Mouse (Mus musculus) layer of hippocampus, adult 9-10 months (tissue): ENCODE measurements at regions not wholly inside any gene's neighbourhood (a gene's known extent, or its start where the extent isn't known, plus 50 kb on each side); places are given as distances from the start of the nearest gene placed in this dataset.
"Not testable (repeated sequence)": the region's sequence is repeated elsewhere in the genome, so short reads cannot be mapped to it uniquely, and the experiment has no call there.

ENCODE experiments used
- DNase-seq: peaks from one replicate; pipeline ENCODE4 v3.0.0; 2022; ENCODE audit warnings: low spot score

GRCm38 (mm10) chr17:4876431-4876830 lies 117.7 kb upstream of the Arid1b start:
- no peak for DNase-seq

- DNase-seq = no peak
Observed at GRCm38 (mm10) chr17:4881473-4881872, 112.7 kb upstream of the Arid1b start.

- DNase-seq = no peak
Observed at GRCm38 (mm10) chr17:4884083-4884482, 110.0 kb upstream of the Arid1b start.

GRCm38 (mm10) chr17:4884761-4885160 lies 109.4 kb upstream of the Arid1b start:
- no peak for DNase-seq

GRCm38 (mm10) chr17:4887331-4887730 lies 106.8 kb upstream of the Arid1b start:
- DNase-seq = not testable (repeated sequence)

- DNase-seq = no peak
Observed at GRCm38 (mm10) chr17:4889577-4889976, 104.6 kb upstream of the Arid1b start.

- DNase-seq = no peak
Observed at GRCm38 (mm10) chr17:4890131-4890530, 104.0 kb upstream of the Arid1b start.

GRCm38 (mm10) chr17:4891576-4891975 lies 102.6 kb upstream of the Arid1b start:
- DNase-seq = no peak

- not testable (repeated sequence) for DNase-seq
Observed at GRCm38 (mm10) chr17:4894756-4895330, 99.3 kb upstream of the Arid1b start.

- no peak for DNase-seq
Observed at GRCm38 (mm10) chr17:4903129-4903528, 91.0 kb upstream of the Arid1b start.

GRCm38 (mm10) chr17:4906504-4906903 lies 87.6 kb upstream of the Arid1b start:
- DNase-seq = no peak

- no peak for DNase-seq
Observed at GRCm38 (mm10) chr17:4907181-4907752, 86.9 kb upstream of the Arid1b start.

- peak; percentile 67 for DNase-seq
Observed at GRCm38 (mm10) chr17:4907841-4908571, 86.1 kb upstream of the Arid1b start.

GRCm38 (mm10) chr17:4908572-4908965 lies 85.6 kb upstream of the Arid1b start:
- DNase-seq = no peak

GRCm38 (mm10) chr17:4910182-4910581 lies 84.0 kb upstream of the Arid1b start:
- no peak for DNase-seq

GRCm38 (mm10) chr17:4913001-4913400 lies 81.1 kb upstream of the Arid1b start:
- no peak for DNase-seq

GRCm38 (mm10) chr17:4919866-4920495 lies 74.2 kb upstream of the Arid1b start:
- no peak for DNase-seq

- DNase-seq = no peak
Observed at GRCm38 (mm10) chr17:4921121-4921520, 73.0 kb upstream of the Arid1b start.

GRCm38 (mm10) chr17:4928631-4929030 lies 65.5 kb upstream of the Arid1b start:
- no peak for DNase-seq

GRCm38 (mm10) chr17:4935268-4935667 lies 58.9 kb upstream of the Arid1b start:
- no peak for DNase-seq

- DNase-seq = no peak
Observed at GRCm38 (mm10) chr17:4940589-4940988, 53.5 kb upstream of the Arid1b start.

- no peak for DNase-seq
Observed at GRCm38 (mm10) chr17:4941286-4941800, 52.8 kb upstream of the Arid1b start.

- no peak for DNase-seq
Observed at GRCm38 (mm10) chr17:4942868-4943267, 51.3 kb upstream of the Arid1b start.
